Mouse (Mus musculus): ENCODE results near the gene Rbm47.

The Rbm47 gene

DNA sequence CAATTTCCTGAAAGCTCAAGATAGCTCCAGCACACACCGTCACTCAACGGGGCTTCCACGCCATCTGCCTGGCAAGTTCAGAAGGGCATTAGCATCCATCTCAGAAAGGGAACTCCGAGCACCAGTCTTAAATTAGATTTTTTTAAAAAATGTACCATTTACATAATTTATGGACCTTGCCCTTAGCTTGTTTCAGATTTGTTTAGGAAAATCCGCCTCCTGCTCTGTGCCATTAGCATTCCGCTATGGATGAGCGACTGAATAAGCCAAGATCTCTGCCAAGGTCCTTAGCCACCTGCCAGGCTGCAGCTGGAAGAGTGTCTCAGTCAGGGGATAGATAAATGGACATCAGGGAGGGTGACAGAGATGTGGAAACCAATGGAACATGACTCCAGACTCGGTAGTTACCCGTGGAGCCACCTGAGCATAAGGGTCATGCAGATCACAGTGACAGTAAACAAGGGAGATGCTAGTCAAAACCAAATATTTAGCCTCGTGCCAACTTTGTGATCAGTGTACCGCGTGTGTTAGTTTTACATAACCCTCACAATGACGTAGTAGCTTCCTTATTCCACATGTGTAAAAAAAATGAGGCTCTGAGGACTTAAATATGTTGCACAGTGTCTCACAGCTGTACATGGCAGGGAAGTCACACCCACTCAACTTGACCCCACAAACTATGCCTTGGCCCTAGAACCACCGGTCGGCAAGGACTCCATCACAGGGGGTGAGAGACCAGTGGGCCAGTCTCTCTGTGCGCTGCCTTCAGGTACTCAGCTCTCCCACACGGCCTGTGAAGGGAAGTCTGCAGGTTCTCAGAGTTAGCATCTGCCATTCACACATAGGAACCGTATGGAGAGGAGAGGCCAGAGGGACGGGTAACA is 110.6 kb downstream of the Rbm47 start:
- DNase-seq (ENCODE audit: low spot score): no peak

DNA sequence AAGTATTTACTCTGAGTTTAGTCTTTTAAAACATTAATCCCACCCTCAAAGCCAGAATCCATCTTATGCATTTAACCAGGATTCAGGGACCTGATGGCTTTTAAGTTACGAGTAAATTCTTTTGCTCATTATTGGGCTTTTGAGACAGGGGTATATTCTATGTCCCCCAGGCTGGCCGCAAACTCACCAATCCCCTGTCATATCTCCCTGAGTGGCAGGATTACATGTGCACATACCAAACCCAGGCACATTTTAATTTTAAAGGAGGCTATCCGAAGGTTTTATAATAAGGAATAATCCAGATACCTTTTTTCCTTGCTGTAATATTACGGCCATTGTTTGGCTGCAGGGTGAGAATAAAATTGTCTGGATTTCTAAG is 111.3 kb downstream of the Rbm47 start:
- no peak for DNase-seq (ENCODE audit: low spot score)

DNA sequence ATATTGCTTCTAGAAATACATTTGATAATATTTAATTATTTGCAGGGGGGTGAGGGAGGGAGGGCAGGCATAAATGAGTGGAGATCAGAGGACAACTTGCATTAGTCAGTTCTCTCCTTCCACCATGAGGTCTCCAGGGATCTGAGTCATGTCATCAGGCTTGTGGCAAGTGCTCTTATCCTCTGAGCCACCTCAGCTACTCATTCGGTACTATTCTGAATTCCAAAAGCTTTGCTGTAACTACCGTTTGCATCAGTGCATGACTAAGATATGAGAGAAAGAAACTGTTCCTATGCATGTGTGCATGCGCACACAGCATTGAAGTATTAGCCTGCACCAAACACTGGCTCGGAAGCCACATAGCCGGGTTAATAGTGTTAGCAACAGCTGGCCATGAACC is 114.1 kb downstream of the Rbm47 start:
- no peak for DNase-seq (ENCODE audit: low spot score)

DNA sequence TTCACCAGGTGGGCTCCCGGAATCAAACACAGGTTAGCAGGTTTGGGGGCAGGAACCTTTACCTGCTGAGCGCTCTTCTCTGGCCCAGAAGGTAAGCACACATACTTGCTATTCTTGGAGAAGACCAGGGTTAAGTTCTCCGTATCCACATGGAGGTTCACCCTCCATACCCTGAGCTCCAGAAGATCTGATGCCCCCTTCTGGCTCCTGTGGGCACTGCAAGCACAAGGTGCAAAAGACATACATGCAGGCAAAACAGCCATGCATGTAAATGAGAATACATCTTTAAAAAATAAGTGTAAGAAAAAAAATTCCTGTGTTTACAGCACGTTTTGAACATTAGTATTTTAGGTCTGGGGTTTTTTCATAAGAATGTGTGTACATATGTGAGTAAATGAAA is 116.2 kb downstream of the Rbm47 start:
- peak; percentile 16 for DNase-seq (ENCODE audit: low spot score)

DNA sequence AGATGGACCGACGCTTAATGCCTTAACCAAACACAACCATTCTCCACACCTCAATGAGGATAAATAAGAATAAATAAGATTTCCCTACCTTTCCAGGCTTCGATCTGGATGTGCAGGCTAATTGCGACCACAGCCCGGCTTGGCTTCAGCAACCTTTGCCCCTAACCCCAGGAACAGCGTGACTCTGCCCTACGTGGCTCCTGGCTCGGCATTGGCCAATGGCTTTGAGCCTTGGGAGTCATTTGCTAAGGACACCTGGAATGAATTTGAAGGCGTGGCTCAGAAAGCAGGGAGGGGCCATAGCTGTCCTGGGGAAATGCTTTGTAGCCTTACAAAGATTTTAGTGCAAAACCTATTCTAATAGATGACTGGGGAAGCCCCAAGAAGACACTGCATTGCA is 118.5 kb downstream of the Rbm47 start:
- no peak for DNase-seq (ENCODE audit: low spot score)

DNA sequence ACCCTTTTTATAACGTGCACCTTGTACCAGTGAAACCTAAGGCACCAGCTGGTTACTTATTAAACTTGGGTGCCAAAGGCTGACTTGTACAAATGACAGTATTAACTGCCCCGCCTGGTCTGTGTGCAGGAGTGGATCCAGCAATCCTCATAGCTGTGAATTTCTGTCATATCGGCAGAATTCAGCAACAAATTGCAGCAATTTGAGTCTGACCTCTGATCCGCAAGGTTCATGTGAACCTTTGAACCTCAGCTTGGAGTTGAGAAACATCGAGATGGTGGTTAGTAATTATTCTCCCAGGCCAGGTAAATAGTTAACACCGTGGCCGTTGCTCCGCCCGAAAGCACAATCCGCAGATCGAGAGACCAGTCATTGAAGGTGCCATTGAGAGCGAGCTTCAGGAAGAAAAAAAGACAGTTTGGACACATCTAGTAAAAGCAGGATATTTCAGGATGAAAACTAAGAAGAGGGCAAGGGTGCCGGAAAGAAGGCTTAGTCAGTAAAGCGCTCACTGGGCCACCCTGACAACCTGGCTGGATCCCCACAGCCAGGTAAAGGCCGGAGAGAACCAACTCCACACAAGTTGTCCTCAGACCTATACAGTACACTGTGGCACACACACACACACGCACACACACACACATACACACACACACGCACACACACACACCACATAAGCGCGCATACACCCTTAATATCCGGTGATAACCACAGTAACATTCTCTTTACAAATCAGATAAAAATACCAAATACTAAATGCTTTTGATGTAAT is 120.0 kb downstream of the Rbm47 start:
- no peak for DNase-seq (ENCODE audit: low spot score)

DNA sequence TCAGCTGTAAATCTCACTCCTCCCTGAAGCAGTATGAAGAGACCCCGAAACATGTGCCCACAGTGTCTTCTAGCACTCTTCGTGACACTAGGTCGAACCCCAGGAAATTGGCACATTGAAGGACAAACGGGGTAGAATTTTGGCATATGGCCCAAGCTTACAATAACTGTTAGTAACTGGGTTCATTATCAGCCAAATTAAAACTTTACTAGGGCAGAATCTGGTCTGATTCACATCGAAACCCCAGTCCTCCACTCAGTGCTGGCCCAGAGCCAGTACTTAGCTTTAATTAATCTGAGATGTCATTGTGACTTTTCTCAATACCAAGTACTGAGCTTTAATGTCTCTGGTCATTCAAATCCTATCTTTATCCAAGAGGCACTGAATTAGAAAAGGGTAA is 122.1 kb downstream of the Rbm47 start:
- no peak for DNase-seq (ENCODE audit: low spot score)

DNA sequence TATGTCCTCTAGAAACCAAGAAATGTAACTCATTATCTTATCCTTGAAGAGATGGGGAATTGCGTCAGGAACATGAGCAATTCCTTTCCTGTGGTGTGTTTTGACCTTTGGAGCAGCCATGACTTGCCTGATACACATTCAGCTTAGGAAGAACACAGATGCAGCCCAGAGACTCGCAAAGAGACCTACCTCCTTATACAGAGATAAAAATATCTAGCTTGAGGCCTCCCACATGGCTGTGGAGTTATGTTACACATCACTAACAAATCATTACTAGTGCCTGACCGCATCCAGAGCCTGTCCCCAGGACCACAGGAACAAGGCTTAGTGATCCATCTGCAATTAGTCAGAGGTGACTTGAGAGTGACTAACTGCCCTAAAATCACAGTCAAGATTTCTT is 126.6 kb downstream of the Rbm47 start:
- DNase-seq (ENCODE audit: low spot score): no peak

DNA sequence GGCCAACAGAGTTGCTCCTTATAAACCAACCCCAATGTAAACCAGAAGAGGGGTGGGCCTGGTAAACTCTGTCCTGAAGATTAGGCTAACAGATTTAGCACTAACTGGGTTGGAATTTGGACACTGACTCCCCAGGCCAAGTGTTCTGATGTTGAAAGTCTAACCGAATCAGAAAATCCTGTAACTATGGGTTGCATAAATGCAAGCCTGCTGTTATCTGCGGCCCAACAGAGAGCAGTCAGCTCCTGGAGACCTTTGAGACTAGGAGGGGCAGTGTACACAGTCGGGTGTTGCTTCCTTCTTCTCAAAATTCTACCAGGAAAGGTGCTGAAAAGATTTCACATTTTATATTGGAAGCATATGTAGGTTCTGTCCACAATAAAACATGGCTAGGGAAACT is 129.0 kb downstream of the Rbm47 start:
- DNase-seq (ENCODE audit: low spot score): no peak

DNA sequence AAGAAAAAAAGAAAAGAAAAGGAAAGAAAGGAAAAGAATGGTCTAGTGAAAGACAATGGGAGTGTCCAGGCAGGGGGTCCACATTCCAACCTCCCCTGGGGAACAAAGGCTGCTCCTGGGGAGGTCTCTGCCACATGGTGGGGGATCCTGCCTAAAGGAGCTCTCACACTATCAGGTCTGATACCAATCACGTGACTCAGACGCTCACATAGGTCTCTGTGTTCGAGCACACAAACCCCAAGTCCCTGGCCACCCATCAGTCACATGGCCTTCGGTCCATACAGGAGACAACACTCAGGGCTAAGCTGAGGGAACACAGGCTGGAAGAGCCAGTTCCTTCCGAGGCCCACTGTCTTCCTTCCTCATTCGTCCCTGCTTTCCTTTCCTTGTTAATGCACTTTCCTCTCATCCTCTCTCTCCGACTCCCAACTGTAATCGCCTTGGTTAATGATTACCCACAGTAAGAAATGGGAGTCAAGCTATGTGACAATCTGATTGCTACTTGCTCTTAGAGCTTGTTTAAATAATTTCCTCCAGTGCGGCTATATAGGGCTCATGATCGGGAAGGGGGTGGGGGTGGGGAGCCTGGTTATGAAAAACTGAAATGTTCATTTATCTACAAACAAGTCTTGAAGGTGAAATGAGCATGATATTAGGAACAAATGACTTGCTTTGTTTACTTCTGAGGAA is 130.1 kb downstream of the Rbm47 start:
- no peak for DNase-seq (ENCODE audit: low spot score)

DNA sequence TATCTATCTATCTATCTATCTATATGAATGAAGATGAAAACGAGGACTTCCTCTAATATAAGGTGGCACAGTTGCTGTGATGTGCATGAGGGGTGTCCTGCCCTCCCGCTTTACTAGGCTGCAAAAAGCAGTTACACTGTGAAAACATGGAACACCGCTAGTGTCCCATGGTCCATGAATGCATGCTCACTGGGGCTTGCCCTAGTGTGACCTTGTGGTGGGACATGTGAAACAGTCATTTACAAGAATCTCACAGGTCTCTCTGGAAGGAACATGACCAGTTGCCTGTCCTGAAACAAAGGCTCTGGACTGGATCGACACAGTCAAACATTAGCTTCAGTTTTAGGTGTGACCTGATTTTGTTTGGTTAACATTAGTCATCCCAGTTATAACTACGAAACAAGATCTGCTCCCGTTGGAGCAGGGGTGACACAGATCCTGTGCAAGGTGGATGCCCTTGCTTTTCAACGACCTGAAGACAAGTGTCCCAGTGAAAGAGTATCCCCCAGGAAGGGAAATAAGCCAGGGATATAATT is 132.1 kb downstream of the Rbm47 start:
- no peak for DNase-seq (ENCODE audit: low spot score)

DNA sequence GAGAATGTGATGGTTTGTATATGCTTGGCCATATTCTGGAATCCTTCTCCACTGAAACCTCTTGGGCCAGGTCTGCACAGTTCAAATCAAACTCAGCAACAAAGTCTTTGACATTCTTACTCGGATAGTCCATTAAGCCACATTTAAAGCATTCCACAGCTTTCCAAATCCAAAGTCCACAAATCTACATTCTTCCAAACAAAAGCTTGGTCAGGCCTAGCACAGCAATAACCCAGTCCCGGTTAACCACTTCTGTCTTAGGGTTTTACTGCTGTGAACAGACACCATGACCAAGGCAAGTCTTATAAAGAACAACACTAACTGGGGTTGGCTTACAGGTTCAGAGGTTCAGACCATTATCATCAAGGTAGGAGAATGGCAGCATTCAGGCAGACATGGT is 133.1 kb downstream of the Rbm47 start:
- DNase-seq (ENCODE audit: low spot score): no peak

DNA sequence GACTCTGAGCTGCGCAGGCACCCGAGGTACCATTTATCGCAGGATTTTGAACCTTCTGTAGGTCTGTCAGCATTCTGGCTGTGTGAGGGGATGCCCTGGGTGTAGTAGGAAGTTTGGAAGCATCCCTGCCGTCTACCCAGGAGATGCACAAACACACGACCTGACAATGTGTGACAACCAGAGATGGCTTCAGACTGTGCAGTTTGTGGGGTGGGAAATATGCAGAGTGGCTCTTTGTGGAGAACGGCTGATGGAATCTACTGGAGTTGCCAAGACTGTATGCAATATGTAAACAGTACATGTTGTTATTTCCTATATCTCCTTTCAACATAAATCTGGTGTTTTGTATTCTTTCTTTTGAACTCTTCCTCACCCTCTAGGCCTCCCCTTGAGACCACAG is 135.9 kb downstream of the Rbm47 start:
- DNase-seq (ENCODE audit: low spot score): no peak

DNA sequence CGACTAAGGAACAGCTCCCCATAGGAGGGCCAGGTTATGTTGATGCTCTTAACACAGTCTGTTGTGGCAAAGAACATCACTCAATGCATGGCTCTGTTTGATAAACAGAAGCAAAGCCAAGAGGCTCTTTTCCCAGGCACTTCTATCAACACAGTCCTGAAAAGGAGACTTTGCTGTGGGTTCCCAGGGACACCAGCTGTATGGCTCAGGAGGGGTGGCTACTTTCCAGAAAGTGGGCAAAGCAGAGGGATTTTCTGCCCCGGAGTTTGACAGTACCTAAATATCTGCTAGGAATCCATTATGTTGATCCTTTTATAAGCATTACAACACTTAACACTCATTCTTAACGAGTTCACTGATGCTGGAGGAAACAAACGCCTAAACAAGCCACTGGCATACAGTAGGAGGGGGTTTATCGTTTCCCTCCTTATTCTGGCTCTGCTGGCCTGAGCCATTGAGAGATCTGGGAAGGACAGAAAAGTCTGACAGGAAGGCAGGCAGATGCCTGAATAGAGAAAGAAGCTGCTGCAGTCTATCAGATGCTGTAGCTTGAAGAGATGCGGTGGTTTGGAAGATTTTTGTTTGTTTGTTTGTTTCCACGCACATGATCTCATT is 136.4 kb downstream of the Rbm47 start:
- no peak for DNase-seq (ENCODE audit: low spot score)

DNA sequence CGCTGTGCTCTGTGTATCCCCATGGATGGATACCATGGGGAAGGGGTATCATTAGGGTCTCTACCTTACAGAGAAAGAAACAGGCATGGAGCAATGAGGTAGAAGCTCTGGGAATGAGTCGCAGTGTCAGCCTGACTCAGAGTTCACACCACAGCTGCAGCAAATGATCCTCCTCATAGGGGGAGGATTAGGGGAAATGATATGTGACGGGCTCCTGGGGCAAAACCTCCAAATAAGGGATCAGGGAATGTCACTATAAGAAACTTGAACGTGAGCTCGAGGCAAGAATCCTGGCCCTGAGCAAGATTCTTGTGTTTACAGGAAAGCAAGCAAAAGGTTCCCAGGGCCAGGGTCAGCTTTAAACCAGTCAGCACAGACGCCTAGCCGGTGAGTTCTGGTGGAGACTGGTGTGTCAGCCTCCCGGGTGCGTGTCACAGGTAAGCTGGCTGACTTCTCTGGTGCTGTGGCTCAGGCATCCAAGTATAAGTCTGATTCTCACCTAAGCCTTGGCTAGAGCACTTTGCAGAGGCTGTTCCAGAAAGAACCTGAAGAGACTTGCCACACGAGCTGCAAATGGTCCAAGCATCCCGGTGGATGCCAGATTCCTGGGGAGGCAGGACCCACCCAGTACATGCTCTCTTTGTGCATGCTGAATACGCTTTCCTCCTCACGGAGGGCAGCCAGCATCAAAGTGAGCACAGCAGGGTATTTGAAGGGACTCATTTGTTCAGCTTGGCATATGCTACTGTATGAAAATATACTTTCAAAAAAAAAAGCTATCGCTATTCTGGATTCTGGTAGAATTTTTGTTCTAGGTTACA is 138.3 kb downstream of the Rbm47 start:
- no peak for DNase-seq (ENCODE audit: low spot score)

DNA sequence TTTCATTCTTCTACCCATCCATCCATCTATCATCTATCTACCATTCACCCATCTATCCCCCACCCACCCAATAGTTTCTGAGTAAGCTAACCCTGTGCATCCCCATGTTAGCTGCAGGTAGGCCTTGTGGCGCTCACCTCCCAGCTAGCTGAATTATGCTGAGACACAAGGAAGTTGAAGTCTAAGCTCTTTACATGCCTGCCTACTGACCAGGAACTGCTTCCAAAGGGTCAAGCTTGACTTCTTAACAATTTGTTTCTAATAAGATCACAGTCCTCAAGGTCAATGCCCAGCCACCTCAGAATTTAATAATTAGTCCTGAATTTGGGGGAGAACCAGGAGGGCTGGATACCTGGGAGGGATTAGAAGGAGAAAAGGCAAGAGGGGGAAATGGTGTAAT is 140.1 kb downstream of the Rbm47 start:
- no peak for DNase-seq (ENCODE audit: low spot score)

DNA sequence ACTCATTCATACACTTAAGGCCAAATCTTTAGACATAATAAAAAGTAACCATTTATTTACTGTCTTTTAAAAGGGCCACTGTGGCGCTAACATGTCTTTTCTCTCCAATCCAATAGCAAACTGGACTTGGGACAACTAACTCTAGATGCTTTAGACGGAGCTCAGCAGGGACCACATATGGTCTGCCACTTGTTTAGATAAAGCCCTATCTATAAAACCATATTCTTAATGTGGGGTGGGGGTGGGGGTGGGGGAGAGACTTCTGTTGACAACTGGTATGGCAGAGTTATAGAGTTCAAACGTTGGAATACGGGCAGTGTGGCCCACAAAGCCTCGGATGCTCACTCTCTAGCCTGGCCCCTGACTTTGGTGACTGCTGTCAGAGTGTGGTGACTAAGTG is 141.2 kb downstream of the Rbm47 start:
- DNase-seq (ENCODE audit: low spot score): no peak

DNA sequence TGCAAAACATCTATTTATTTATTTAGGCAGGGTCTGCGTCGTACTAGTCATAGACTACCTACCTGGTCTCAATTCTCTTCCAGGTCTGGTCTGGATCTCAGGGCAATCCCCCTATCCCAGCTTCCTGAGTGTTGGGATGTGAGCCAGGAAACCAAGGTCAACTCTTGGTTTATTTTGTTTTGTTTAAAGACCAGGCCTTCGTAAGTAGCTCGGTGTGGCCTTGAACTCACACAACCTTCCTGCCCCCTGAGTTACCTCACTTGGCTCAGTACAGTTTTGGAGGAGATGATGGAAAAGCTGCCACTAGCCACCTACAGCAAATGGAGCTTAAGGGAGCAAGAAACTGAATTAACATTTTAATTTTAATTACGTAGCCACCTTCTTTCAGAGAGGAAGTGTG is 144.7 kb downstream of the Rbm47 start:
- DNase-seq (ENCODE audit: low spot score): no peak

DNA sequence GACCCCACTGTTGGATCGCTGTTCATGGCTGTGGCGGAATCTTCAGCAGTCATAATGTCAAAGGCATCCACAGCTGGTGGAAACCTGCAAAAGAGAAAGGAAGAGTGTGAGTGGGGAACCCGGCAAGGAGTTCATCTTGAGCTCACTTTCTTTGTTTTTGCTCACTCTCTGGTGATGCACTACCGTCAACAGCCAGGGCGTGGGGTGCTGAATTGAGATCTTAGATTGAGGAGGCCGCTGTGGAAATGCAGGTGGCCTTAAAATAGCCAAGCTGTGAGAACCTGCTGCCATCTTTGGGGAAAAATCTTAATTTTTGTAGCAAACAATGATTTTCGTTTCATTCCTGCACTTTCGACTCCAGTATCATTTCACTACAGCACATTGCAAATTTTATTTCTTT is 145.7 kb downstream of the Rbm47 start:
- DNase-seq (ENCODE audit: low spot score): no peak

DNA sequence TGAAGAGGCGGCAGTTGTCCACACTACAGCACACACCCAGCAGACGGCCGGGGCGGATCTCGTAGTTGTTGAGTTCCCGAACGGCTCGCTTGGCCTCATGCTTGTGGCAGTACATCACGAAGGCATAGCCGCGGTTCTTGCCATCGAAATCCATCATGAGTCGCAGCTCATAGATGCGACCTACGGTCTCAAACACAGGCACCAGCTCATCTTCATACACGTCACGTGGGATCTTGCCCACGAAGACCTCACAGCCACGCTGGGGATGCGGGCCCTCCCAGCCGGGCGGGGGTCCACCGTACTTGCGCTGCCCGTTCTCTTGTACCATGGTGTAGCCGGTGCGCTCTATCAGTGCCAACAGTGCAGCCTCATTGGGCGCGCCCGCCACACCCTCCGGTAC is 146.1 kb downstream of the Rbm47 start:
- no peak for DNase-seq (ENCODE audit: low spot score)

DNA sequence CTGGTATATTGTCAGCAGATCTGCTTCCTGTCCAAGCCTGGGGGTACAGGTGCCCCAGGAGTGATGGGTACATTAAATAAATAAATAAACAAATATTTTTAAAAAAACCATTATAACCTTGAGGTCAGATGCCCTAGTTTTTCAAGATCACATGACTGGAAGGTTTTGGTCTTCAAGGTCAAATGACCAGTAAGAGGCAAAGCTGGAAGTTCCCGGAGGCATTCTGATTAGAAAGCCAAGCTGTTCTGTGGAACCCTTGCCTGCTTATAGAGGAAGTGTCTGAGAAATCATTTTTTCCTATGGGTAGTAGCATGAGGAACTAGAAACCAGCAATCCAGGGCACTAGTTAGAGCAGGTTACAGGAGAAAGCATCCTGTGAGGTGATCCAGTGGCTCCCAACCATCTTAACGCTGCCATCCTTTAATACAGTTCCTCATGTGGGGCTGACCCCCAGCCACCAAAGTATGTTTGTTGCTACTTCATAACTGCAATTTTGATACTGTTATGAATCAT is 157.4 kb downstream of the Rbm47 start:
- DNase-seq (ENCODE audit: low spot score): no peak

Measured in testis, postnatal 14 days (tissue).